Mouse (Mus musculus): Measurements from ENCODE around the gene Btn2a2. TPM values are rescaled to one million over a fixed set of nuclear protein-coding genes. Genes with fewer than 3 reads are reported as not detected.
A peak's percentile ranks its signal among the peaks of the same experiment; 100 is the strongest.

Btn2a2 gene
- polyA plus RNA-seq, 1 experiment from 2014 or later = 0.07 TPM

DNA sequence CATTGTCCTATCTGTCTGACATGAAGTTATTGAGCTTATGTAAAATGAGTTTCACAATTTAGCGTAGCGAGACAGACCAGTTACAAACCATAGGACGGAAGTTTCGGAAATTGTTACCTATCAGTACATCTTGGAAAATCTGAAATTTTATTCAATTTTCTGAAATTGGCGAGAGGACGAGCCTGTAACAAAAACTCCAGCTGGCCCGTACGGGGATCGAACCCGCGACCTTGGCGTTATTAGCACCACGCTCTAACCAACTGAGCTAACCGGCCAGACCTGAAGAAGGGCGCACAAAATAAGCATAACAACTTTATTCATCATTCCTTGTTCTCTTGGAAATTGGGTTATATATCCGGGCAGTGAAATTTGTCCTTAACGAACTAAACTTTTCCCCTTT is 50.7 kb downstream of the Btn2a2 start:
- ATAC-seq (peak; percentile 83), DNase-seq (ENCODE audit: low spot score) (peak; percentile 81)
- WGBS = under 1% methylated on average over 17 of the region's 17 CpGs
- Histone ChIP-seq H3K4me1 (ENCODE audit: insufficient read depth, low read depth, low read length) (peaks cover 4% of the 10 kb centered on the region; the same call in 1 of the 2 replicates), H3K36me3 (ENCODE audit: insufficient read depth, low read length) (no peaks in the 10 kb centered on the region), H3K4me2 (replicated peaks; ENCODE audit: low read depth, low read length) (peak overlapping the region; percentile 58), H3K9ac (replicated peaks; ENCODE audit: low read depth) (peak overlapping the region; percentile 58), H3K27me3 (replicated peaks; ENCODE audit: insufficient read depth, low read length) (no peaks in the 10 kb centered on the region), H3K9me3 (ENCODE audit: low read length) (no peaks in the 10 kb centered on the region), H3K4me3 (ENCODE audit: low read depth, low read length) (peak overlapping the region; percentile 59), H3K27ac (ENCODE audit: low read length) (peak overlapping the region; percentile 78)
- TF ChIP-seq CTCF (IDR thresholded peaks at IDR 0.05) = no peak
- TF ChIP-seq EP300 (IDR thresholded peaks at IDR 0.05) = no peak

DNA sequence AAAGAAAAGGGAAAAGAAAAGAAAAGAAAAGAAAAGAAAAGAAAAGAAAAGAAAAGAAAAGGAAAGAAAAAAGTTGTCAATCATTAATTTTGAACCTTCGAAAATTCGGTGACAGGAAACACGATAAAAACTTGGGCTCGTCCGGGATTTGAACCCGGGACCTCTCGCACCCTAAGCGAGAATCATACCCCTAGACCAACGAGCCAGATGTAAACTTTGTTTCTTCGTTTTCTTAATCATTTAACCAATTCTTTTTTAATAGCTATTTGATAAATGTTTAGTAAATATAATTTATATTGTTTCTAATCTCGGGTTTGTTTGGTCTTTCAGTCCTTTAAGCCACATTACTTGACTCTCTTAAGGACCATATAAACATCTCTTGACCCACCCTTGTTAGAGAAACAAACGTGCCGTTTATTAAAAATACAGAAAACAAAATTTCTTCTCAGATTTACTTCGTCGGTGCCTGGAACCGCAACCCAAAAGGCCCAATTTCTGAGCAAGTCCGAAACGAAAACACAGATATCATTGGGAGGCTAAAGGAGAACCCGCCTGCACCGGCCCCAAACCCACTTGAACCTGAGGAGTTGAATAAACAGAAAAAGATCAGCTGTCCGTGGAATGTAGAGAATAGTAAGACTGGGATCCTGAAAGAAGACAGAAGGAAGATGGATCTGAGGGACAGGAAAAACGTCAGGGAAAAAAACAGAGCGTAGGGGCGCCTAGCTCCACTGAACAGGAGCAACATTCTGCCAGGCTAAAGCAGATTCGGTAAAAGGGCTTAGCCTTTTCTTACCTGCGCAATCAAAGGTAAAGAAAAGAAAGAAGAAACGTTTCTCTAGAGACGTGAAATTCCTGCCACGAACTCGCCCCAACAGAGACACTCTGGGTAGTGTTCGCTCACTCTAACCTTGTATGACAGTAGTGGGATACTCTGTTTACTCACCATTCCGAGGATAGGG is 51.5 kb downstream of the Btn2a2 start:
- Histone ChIP-seq H3K4me1 (ENCODE audit: insufficient read depth, low read depth, low read length) (peaks cover 4% of the 10 kb centered on the region; the same call in 1 of the 2 replicates), H3K9me3 (ENCODE audit: low read length) (no peaks in the 10 kb centered on the region), H3K27ac (ENCODE audit: low read length) (peak overlapping the region; percentile 78), H3K4me2 (replicated peaks; ENCODE audit: low read depth, low read length) (peak overlapping the region; percentile 58), H3K27me3 (replicated peaks; ENCODE audit: insufficient read depth, low read length) (no peaks in the 10 kb centered on the region), H3K36me3 (ENCODE audit: insufficient read depth, low read length) (no peaks in the 10 kb centered on the region), H3K9ac (replicated peaks; ENCODE audit: low read depth) (peak overlapping the region; percentile 58), H3K4me3 (ENCODE audit: low read depth, low read length) (peak overlapping the region; percentile 59)
- TF ChIP-seq CTCF (IDR thresholded peaks at IDR 0.05) (no peak), EP300 (IDR thresholded peaks at IDR 0.05) (no peak)
- DNase-seq (ENCODE audit: low spot score) (peak; percentile 80), ATAC-seq (peak; percentile 18; the same call in 1 of the 2 replicates)
- under 1% methylated on average over 32 of the region's 32 CpGs for WGBS

DNA sequence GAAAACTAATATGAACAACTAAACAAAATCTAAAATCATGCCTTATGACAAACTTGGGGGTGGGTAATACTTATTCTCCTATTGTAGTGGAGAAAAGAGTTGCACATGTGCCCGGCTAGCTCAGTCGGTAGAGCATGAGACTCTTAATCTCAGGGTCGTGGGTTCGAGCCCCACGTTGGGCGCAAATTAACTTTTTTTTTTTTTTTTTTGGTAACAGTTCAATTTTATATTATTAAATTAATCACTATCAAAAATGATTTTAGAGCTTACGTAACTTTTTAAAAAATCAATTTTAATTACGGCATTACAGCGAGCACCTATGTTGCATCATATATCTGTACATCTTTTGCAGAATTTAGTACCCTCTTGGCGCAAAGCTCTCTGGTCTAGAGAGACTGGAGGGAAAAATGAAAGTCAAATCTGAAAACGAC is 52.4 kb downstream of the Btn2a2 start:
- peaks cover 4% of the 10 kb centered on the region; the same call in 1 of the 2 replicates for H3K4me1 ChIP-seq (ENCODE audit: insufficient read depth, low read depth, low read length)
- H3K9me3 ChIP-seq (ENCODE audit: low read length) = no peaks in the 10 kb centered on the region
- no peak overlapping the region for H3K9ac ChIP-seq (replicated peaks; ENCODE audit: low read depth)
- no peaks in the 10 kb centered on the region for H3K27me3 ChIP-seq (replicated peaks; ENCODE audit: insufficient read depth, low read length)
- DNase-seq (ENCODE audit: low spot score) (peak; percentile 71), ATAC-seq (no peak)
- WGBS = 2% methylated on average over 11 of the region's 11 CpGs
- H3K4me3 ChIP-seq (ENCODE audit: low read depth, low read length) = peak overlapping the region; percentile 59; the same call in 1 of the 2 replicates
- no peak for TF ChIP-seq EP300 (IDR thresholded peaks at IDR 0.05)
- TF ChIP-seq CTCF (IDR thresholded peaks at IDR 0.05) = no peak
- no peaks in the 10 kb centered on the region for H3K36me3 ChIP-seq (ENCODE audit: insufficient read depth, low read length)
- no peak overlapping the region for H3K27ac ChIP-seq (ENCODE audit: low read length)
- H3K4me2 ChIP-seq (replicated peaks; ENCODE audit: low read depth, low read length) = peak overlapping the region; percentile 48; the same call in 1 of the 2 replicates

DNA sequence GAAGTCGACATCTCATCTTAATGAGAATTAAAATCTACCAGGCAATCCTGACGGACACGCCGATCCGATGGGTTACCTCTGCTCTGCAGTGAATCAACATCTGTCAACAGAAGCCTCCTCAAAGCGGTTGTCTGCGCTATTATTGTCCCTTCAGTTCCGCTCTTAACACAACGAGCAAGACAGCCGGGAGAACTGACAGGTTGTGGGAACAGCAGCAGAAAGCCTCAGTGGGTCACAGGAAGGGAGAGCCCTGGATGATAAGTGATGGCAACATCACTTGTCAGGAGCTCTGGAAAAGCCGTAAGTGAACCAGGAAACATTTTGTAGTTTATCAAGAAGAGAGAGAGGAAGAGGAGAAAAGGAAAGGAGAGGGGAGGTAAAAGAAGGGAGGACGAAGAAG is 53.0 kb downstream of the Btn2a2 start:
- no peak overlapping the region for H3K9ac ChIP-seq (replicated peaks; ENCODE audit: low read depth)
- TF ChIP-seq CTCF (IDR thresholded peaks at IDR 0.05) (no peak), EP300 (IDR thresholded peaks at IDR 0.05) (no peak)
- H3K9me3 ChIP-seq (ENCODE audit: low read length) = no peaks in the 10 kb centered on the region
- peaks cover 4% of the 10 kb centered on the region; the same call in 1 of the 2 replicates for H3K4me1 ChIP-seq (ENCODE audit: insufficient read depth, low read depth, low read length)
- WGBS = 2% methylated on average over 12 of the region's 12 CpGs
- no peak overlapping the region for H3K27ac ChIP-seq (ENCODE audit: low read length)
- no peaks in the 10 kb centered on the region for H3K27me3 ChIP-seq (replicated peaks; ENCODE audit: insufficient read depth, low read length)
- H3K36me3 ChIP-seq (ENCODE audit: insufficient read depth, low read length) = no peaks in the 10 kb centered on the region
- ATAC-seq (no peak), DNase-seq (ENCODE audit: low spot score) (peak; percentile 27)
- H3K4me3 ChIP-seq (ENCODE audit: low read depth, low read length) = peak overlapping the region; percentile 31
- peak overlapping the region; percentile 48 for H3K4me2 ChIP-seq (replicated peaks; ENCODE audit: low read depth, low read length)

DNA sequence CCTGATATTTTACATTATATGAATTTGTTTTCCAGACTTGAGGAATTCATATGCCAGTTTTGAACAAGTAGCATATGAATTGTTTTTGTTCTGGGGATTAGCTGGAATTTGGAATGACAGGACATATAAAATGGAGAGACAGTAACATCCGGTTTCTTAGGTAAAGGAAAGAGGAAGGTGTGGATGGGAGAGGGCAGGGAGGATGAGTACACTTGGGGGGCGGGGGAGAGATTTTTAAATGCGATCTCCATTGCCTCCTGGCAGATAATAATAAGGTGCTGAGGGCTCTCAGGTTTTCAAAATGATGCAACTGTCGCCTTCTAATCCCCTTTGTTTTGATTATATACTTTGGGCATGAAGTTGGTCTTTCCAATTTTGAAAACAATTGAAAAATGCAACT is 53.4 kb downstream of the Btn2a2 start:
- ATAC-seq = no peak
- Histone ChIP-seq H3K4me3 (ENCODE audit: low read depth, low read length) (no peak overlapping the region), H3K9me3 (ENCODE audit: low read length) (no peaks in the 10 kb centered on the region), H3K9ac (replicated peaks; ENCODE audit: low read depth) (no peak overlapping the region), H3K36me3 (ENCODE audit: insufficient read depth, low read length) (no peaks in the 10 kb centered on the region), H3K4me1 (ENCODE audit: insufficient read depth, low read depth, low read length) (peaks cover 4% of the 10 kb centered on the region; the same call in 1 of the 2 replicates), H3K27ac (ENCODE audit: low read length) (no peak overlapping the region), H3K27me3 (replicated peaks; ENCODE audit: insufficient read depth, low read length) (no peaks in the 10 kb centered on the region), H3K4me2 (replicated peaks; ENCODE audit: low read depth, low read length) (peak overlapping the region; percentile 48; the same call in 1 of the 2 replicates)
- no peak for TF ChIP-seq CTCF (IDR thresholded peaks at IDR 0.05)
- TF ChIP-seq EP300 (IDR thresholded peaks at IDR 0.05) = no peak
- WGBS = 25% methylated on average over 4 of the region's 4 CpGs
- DNase-seq (ENCODE audit: low spot score) = no peak

DNA sequence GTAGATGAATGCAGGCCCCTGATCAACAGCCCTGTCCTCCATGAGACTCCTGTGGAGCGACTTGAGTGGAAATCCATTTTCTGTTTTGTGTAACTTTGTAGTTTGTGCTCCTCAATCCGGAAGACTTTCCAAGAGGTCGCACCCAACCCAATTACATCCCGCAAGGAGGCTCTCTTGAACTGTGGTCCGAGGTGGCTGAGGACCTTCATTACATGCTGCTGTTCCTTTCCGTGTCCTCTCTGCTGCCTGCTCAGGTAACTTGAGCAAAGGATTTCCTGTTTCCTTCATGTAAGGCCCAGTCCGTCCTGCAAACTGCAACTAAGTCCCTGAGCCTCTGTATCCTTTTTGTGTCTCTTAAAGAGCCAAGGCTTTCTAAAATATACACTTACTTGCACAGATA is 54.2 kb downstream of the Btn2a2 start:
- DNase-seq (ENCODE audit: low spot score) = no peak
- TF ChIP-seq EP300 (IDR thresholded peaks at IDR 0.05) (no peak), CTCF (IDR thresholded peaks at IDR 0.05) (no peak)
- H3K4me2 ChIP-seq (replicated peaks; ENCODE audit: low read depth, low read length) = no peak overlapping the region
- H3K36me3 ChIP-seq (ENCODE audit: insufficient read depth, low read length) = no peaks in the 10 kb centered on the region
- no peak overlapping the region for H3K9ac ChIP-seq (replicated peaks; ENCODE audit: low read depth)
- peaks cover 7% of the 10 kb centered on the region; the same call in 1 of the 2 replicates for H3K4me1 ChIP-seq (ENCODE audit: insufficient read depth, low read depth, low read length)
- H3K27me3 ChIP-seq (replicated peaks; ENCODE audit: insufficient read depth, low read length) = no peaks in the 10 kb centered on the region
- ATAC-seq = no peak
- 25% methylated on average over 7 of the region's 7 CpGs for WGBS
- no peaks in the 10 kb centered on the region for H3K9me3 ChIP-seq (ENCODE audit: low read length)
- H3K4me3 ChIP-seq (ENCODE audit: low read depth, low read length) = no peak overlapping the region
- no peak overlapping the region for H3K27ac ChIP-seq (ENCODE audit: low read length)
